Comparison of ENCODE assay signal across 8 mouse cellular contexts in genomic region chr4:126259523-126260160, GRCm38 (mm10). TPM values are rescaled to one million over a fixed set of nuclear protein-coding genes. Genes with fewer than 3 reads are reported as not detected.
DNase-seq lines count a peak whose midpoint lies in the region; ATAC-seq lines count a peak whose summit lies in the region.

No protein-coding gene starts in this region.

- H3K4me1 ChIP-seq in forebrain, embryonic 10.5 days, result peaks cover 73% of the 10 kb centered on the region
- H3K4me1 ChIP-seq in midbrain, embryonic 10.5 days, result peaks cover 68% of the 10 kb centered on the region
- peaks cover 55% of the 10 kb centered on the region for H3K4me1 ChIP-seq in stomach, embryonic 15.5 days

- H3K27me3 ChIP-seq in forebrain, embryonic 10.5 days (ENCODE audit: poor library complexity, severe bottlenecking), result peaks cover 5% of the 10 kb centered on the region; the same call in 1 of the 2 replicates
- no peaks in the 10 kb centered on the region for H3K27me3 ChIP-seq in midbrain, embryonic 10.5 days (ENCODE audit: low read depth, poor library complexity, severe bottlenecking)
- no peaks in the 10 kb centered on the region for H3K27me3 ChIP-seq in stomach, embryonic 15.5 days (replicated peaks)

- no peaks in the 10 kb centered on the region for H3K9me3 ChIP-seq in forebrain, embryonic 10.5 days
- no peaks in the 10 kb centered on the region for H3K9me3 ChIP-seq in midbrain, embryonic 10.5 days (replicated peaks)
- H3K9me3 ChIP-seq in stomach, embryonic 15.5 days, result no peaks in the 10 kb centered on the region

- no peak for ATAC-seq in stomach, embryonic 15.5 days (ENCODE audit: insufficient read depth, low FRiP score, low read depth)

- DNase-seq in CD4-positive, CD25-positive, alpha-beta regulatory T cell, adult 2 months (ENCODE audit: low read depth, low spot score), result peak; percentile 82
- peak; percentile 86 to 93 for DNase-seq in adrenal gland, adult (ENCODE audit: inconsistent age in 2 of 2, low spot score in 1 of 2)
- DNase-seq in forebrain, embryonic 10.5 days (ENCODE audit: extremely low spot score, low spot score), result peak; percentile 77
- peak; percentile 84 for DNase-seq in heart, postnatal 14 days
- DNase-seq in kidney, postnatal 4 days, result peak; percentile 86 to 92
- peak; percentile 84 for DNase-seq in midbrain, embryonic 10.5 days (ENCODE audit: low spot score)
- DNase-seq in left cerebral cortex, postnatal 25 days (ENCODE audit: low spot score in 2 of 2), result no peak

- intact Hi-C loops in heart, postnatal 14 days (cut with DNase I), result no loop called here
- intact Hi-C loops in left cerebral cortex, postnatal 25 days (cut with DNase I), result loop anchor here (5.0 kb wide), 1 partner anchor 157 kb away; the partner anchor contains the start of gene Stk40

- WGBS in forebrain, embryonic 10.5 days, result under 1% methylated on average over 15 of the region's 15 CpGs
- under 1% methylated on average over 15 of the region's 15 CpGs for WGBS in midbrain, embryonic 10.5 days
- 4% methylated on average over 15 of the region's 15 CpGs for WGBS in stomach, embryonic 15.5 days

- no peak overlapping the region for H3K9ac ChIP-seq in stomach, embryonic 15.5 days

- H3K4me2 ChIP-seq in stomach, embryonic 15.5 days, result peak overlapping the region; percentile 47

- H3K4me3 ChIP-seq in forebrain, embryonic 10.5 days, result peak overlapping the region; percentile 43
- H3K4me3 ChIP-seq in midbrain, embryonic 10.5 days, result peak overlapping the region; percentile 43
- H3K4me3 ChIP-seq in stomach, embryonic 15.5 days (replicated peaks), result peak overlapping the region; percentile 20; the same call in 1 of the 2 replicates

- H3K27ac ChIP-seq in forebrain, embryonic 10.5 days, result peak overlapping the region; percentile 85
- peak overlapping the region; percentile 89 for H3K27ac ChIP-seq in midbrain, embryonic 10.5 days (replicated peaks)
- peak overlapping the region; percentile 95 for H3K27ac ChIP-seq in stomach, embryonic 15.5 days

- H3K36me3 ChIP-seq in forebrain, embryonic 10.5 days (replicated peaks), result 0 out of 2 replicates have a peak, but pooled peaks cover 2% of the 10 kb centered on the region
- H3K36me3 ChIP-seq in midbrain, embryonic 10.5 days, result no peaks in the 10 kb centered on the region
- H3K36me3 ChIP-seq in stomach, embryonic 15.5 days, result no peaks in the 10 kb centered on the region

RNA-seq across cellular contexts. Expression of gene Trappc3, which starts 2.5 kb away (rescaled TPM):
- polyA plus RNA-seq in forebrain, embryonic 10.5 days (2016; fragmentation: Nextera tagmentation; extraction: Ambion mirVana), result 84.8 and 86.8 TPM in 2 replicates
- total RNA-seq in heart, postnatal 14 days (2021), result 10 to 100 TPM; 45.6 to 49.3 TPM
- polyA plus RNA-seq in midbrain, embryonic 10.5 days (2016; fragmentation: Nextera tagmentation; extraction: Ambion mirVana), result 85.2 and 94.4 TPM in 2 replicates
- 91.7 and 97.1 TPM in 2 replicates for polyA plus RNA-seq in stomach, embryonic 15.5 days (2015; fragmentation: Nextera tagmentation; extraction: Ambion mirVana)
- total RNA-seq in left cerebral cortex, postnatal 25 days (2021), result 10 to 100 TPM; 77.4 to 79.4 TPM

RNA-seq across cellular contexts. Expression of gene Map7d1, which starts 3.5 kb away (rescaled TPM):
- 45.6 and 47.1 TPM in 2 replicates for polyA plus RNA-seq in forebrain, embryonic 10.5 days (2016; fragmentation: Nextera tagmentation; extraction: Ambion mirVana)
- 100 to 1,000 TPM; 242 to 246 TPM for total RNA-seq in heart, postnatal 14 days (2021)
- 59.8 and 69.7 TPM in 2 replicates for polyA plus RNA-seq in midbrain, embryonic 10.5 days (2016; fragmentation: Nextera tagmentation; extraction: Ambion mirVana)
- polyA plus RNA-seq in stomach, embryonic 15.5 days (2015; fragmentation: Nextera tagmentation; extraction: Ambion mirVana), result 34.1 and 36.9 TPM in 2 replicates
- 100 to 1,000 TPM; 253 to 255 TPM for total RNA-seq in left cerebral cortex, postnatal 25 days (2021)

RNA-seq across cellular contexts. Expression of gene Col8a2, which starts 27.0 kb away (rescaled TPM):
- 5.9 and 6.8 TPM in 2 replicates for polyA plus RNA-seq in forebrain, embryonic 10.5 days (2016; fragmentation: Nextera tagmentation; extraction: Ambion mirVana)
- total RNA-seq in heart, postnatal 14 days (2021), result under 1 TPM; 0.79 to 0.85 TPM
- 2.8 and 6.5 TPM in 2 replicates for polyA plus RNA-seq in midbrain, embryonic 10.5 days (2016; fragmentation: Nextera tagmentation; extraction: Ambion mirVana)
- polyA plus RNA-seq in stomach, embryonic 15.5 days (2015; fragmentation: Nextera tagmentation; extraction: Ambion mirVana), result 13.4 and 14.2 TPM in 2 replicates
- total RNA-seq in left cerebral cortex, postnatal 25 days (2021), result 1 to 10 TPM; 1.1 to 1.7 TPM

RNA-seq across cellular contexts. Expression of gene Thrap3, which starts 57.1 kb away (rescaled TPM):
- polyA plus RNA-seq in forebrain, embryonic 10.5 days (2016; fragmentation: Nextera tagmentation; extraction: Ambion mirVana), result 251 and 256 TPM in 2 replicates
- total RNA-seq in heart, postnatal 14 days (2021), result 100 to 1,000 TPM; 130 to 144 TPM
- polyA plus RNA-seq in midbrain, embryonic 10.5 days (2016; fragmentation: Nextera tagmentation; extraction: Ambion mirVana), result 244 and 256 TPM in 2 replicates
- polyA plus RNA-seq in stomach, embryonic 15.5 days (2015; fragmentation: Nextera tagmentation; extraction: Ambion mirVana), result 182 and 203 TPM in 2 replicates
- total RNA-seq in left cerebral cortex, postnatal 25 days (2021), result 100 to 1,000 TPM; 133 to 147 TPM

Comparison
In these comparisons a context has a peak if more than half of its experiments do, and no peak if none do; other contexts are left out.
1. DNase-seq: peak in CD4-positive, CD25-positive, alpha-beta regulatory T cell, adult 2 months (single experiment), adrenal gland, adult (2 of 2), forebrain, embryonic 10.5 days (single experiment), heart, postnatal 14 days (2 of 2), kidney, postnatal 4 days (2 of 2) and midbrain, embryonic 10.5 days (single experiment); none in left cerebral cortex, postnatal 25 days (0 of 2).
2. Peak in every context shown above with its lines, with median percentiles within 50 percentile points of each other: H3K27ac ChIP-seq and H3K4me3 ChIP-seq.